Mouse (Mus musculus) bone marrow macrophage, adult 2 months (primary cell): ENCODE measurements around the gene Prdm12.
A peak's percentile ranks its signal among the peaks of the same experiment; 100 is the strongest.

Source experiments
- CTCF ChIP-seq: IDR thresholded peaks from 2 replicates; pipeline ENCODE4 v1.5.1; 2012; ENCODE audit warnings: low read depth, mild to moderate bottlenecking, low read length, moderate library complexity
- POLR2A ChIP-seq: IDR thresholded peaks from 2 replicates; pipeline ENCODE4 v1.6.1; 2012; ENCODE audit warnings: mild to moderate bottlenecking, low read depth, low read length, borderline replicate concordance

- peak; percentile 39 for TF ChIP-seq CTCF
- no peak for TF ChIP-seq POLR2A
Observed at GRCm38 (mm10) chr2:31637807-31638206, 2.0 kb upstream of the Prdm12 start.
